Mouse (Mus musculus) embryonic fibroblast, embryonic 13.5 days (primary cell): ENCODE measurements around the gene Cntln. TPM values are rescaled to one million over a fixed set of nuclear protein-coding genes. Genes with fewer than 3 reads are reported as not detected.

Source experiments
- H3K27ac ChIP-seq: 2 replicates; pipeline ENCODE4 v1.5.1; 2012; ENCODE audit warnings: low read length, control low read depth, inconsistent platforms; ENCODE audit not compliant: insufficient read depth
- H3K4me1 ChIP-seq: 2 replicates; pipeline ENCODE4 v1.6.1; 2011; ENCODE audit warnings: low read length; ENCODE audit not compliant: control insufficient read depth, insufficient read depth
- H3K4me3 ChIP-seq: 2 replicates; pipeline ENCODE4 v1.5.1; 2011; ENCODE audit warnings: mild to moderate bottlenecking, control low read depth, low read length; ENCODE audit not compliant: insufficient read depth
- CTCF ChIP-seq: IDR thresholded peaks from 2 replicates; pipeline ENCODE4 v1.5.1; 2011; ENCODE audit warnings: mild to moderate bottlenecking, control low read depth, low read length, moderate library complexity, borderline replicate concordance; ENCODE audit not compliant: insufficient read depth
- POLR2A ChIP-seq: IDR thresholded peaks from 2 replicates; pipeline ENCODE4 v1.6.1; 2011; ENCODE audit warnings: low read depth, mild to moderate bottlenecking, control low read depth, low read length, moderate library complexity
- polyA plus RNA-seq: library from polyadenylated mRNA; stranded (reverse); fragments of >200 nt; gene quantifications from 2 replicates; pipeline ENCODE4 v1.2.4, GENCODE M21; 2011; ENCODE audit warnings: low read depth; ENCODE audit not compliant: missing spikeins, insufficient read length

Gene Cntln
- polyA plus RNA-seq, 1 experiment: 25.4 TPM

- Histone ChIP-seq H3K4me1 (no peaks in the 10 kb centered on the region), H3K4me3 (no peak overlapping the region), H3K27ac (no peak overlapping the region)
- TF ChIP-seq POLR2A (no peak), CTCF (no peak)
These were observed 50.3 kb downstream of the Cntln start for GRCm38 (mm10) chr4:84934342-84934929.

DNA sequence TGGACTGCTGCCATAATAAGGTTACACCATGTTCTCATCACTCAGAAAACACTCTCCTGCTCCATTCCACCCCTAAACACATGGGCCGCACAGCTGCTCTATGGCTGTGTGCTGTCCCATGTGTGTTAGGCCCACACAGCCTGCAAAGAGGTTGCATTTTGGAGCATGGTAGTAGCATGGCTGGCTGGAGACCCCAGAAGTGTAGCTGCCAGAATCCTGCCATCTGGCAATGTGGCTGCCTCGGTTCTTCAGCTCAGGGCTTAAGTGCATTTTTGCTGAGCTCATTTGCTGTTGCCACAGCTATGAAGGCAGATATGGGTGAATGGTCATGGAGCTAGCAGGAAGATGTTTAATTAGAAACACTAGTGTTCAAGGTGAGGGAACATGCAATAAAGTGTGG is 58.0 kb downstream of the Cntln start:
- no peak overlapping the region for H3K4me3 ChIP-seq
- TF ChIP-seq POLR2A (no peak), CTCF (no peak)
- H3K27ac ChIP-seq: no peak overlapping the region
- no peaks in the 10 kb centered on the region for H3K4me1 ChIP-seq

DNA sequence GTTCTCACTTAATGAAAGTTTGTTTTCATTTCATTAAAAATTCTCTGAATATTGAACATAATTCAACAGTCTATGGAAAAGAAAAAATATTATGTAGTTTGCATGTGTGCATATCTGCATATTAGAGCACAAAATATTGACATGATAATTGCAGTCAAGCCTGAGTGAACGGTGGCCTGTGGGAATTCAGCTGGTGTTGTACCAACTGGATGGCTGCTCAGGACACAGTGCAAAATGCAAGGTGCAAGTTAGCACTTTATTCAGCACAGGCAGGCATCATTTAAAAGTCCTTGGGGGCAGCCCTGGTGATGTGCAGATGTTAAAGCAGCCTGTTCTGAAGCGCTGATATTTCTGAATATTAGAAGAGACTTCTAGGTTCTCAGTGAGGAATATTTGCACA is 58.5 kb downstream of the Cntln start:
- no peak overlapping the region for H3K4me3 ChIP-seq
- TF ChIP-seq POLR2A (no peak), CTCF (no peak)
- H3K4me1 ChIP-seq: no peaks in the 10 kb centered on the region
- H3K27ac ChIP-seq: no peak overlapping the region

DNA sequence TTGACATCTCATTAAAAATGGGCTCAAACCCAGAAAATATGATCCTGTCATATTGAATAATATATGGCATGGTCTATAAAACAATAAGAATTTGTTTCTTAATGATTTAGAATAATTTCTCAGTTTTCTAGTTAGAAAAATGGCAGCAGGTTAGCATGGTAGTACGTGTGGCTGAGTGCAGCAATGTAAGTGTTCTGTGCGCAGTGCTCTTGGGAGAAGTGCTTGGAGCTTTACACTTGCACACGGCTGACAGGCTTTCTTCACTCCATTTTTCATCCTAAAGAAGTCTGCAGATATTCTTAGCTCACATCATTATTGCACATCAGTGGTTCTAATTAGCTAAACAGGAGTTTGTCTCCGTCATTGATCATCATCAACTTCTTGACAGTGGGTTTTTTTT is 60.0 kb downstream of the Cntln start:
- Histone ChIP-seq H3K27ac (no peak overlapping the region), H3K4me3 (no peak overlapping the region), H3K4me1 (no peaks in the 10 kb centered on the region)
- TF ChIP-seq CTCF: no peak
- no peak for TF ChIP-seq POLR2A

DNA sequence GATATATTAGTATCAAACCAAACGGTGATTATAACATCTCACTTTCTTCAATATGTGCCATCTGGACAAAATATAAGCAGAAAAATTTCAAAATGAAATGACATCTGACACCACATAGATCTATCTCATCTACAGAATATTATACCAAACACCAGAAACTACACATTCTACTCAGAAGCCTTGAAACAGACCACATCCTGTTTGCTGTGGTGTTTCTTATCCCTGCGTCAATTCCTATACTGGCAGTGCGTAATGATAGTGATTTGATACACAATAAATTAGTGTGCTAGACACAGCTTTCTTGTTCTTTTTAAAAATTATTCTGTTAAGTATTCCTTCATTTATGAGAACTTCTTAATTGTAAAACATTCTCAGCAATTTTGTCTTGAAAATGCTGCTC is 62.3 kb downstream of the Cntln start:
- no peak overlapping the region for H3K27ac ChIP-seq
- H3K4me1 ChIP-seq: no peaks in the 10 kb centered on the region
- TF ChIP-seq POLR2A (no peak), CTCF (no peak)
- no peak overlapping the region for H3K4me3 ChIP-seq

DNA sequence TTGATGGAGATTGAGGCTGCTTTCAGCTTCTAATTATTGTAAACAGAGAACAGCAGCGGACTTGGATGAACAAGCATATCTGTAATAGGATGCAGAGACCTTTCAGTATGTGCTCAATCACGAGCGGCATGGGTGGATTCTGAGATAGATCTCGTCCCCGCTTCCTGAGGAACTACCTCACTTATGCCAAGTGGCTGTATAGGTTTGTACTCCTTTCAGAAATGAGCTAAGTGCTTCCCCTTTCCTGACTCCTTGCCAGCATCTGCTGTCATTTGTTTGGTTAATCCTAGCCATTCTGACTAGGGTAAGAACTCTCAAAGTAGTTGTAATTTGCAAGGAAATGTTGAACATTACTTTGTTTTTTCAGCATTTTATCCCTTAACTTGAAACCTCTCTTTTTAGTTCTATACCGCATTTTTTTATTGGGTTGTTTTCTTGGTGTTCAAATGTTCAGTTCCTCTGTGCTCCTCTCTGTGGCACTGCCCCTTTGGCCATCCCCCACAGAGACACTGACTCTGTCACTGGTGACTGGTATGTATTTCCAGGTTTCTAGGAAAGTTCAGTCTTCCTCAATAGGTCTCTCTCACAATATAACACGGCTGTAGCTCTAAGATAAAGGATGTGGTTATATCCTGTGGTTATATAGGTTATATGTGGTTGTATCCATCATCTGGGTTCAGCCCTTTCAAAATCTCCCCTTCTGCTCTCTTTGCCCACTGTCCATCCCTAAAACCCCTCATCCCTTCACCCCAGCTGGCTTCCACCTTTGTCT is 93.0 kb downstream of the Cntln start:
- H3K4me3 ChIP-seq: no peak overlapping the region
- H3K27ac ChIP-seq: no peak overlapping the region
- H3K4me1 ChIP-seq: no peaks in the 10 kb centered on the region
- no peak for TF ChIP-seq CTCF
- no peak for TF ChIP-seq POLR2A

DNA sequence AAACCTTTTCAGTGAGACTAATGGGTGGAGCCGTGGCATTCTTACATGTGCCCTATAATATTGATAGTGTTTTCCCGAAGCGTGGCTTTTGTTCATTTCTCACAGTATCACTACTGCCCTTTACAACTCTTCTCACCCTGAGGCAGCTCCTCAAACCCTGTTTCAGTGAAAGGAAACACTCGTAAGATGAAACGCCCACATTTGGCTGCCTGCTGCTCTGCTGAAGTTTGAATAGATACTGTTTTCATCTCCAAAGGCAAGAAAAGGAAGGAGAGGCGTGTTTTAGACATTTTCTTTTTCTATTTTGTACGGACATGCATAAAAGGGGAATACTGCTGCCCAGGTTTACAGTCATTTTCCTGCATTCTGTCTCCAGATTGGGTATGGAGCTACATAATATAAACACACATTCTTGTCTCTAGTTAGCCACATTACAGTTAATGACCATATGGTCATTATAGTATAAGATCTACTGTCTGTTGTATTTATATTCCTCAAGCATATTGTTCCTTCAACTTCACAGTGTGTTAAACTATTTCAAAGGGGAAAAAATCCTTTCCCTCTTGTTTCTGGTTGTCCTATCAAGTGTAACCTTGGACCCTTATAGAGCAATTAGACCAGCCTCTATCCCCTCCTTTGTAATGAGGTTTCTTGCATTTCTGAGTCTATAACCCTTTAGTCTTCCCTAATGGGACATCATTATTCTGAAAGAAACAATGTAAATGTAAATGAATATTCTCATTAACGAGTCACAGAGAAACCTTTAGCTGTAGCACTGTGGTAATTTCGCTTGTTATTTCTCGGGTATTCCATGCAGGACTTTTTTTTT is 111.6 kb downstream of the Cntln start:
- Histone ChIP-seq H3K27ac (no peak overlapping the region), H3K4me1 (no peaks in the 10 kb centered on the region), H3K4me3 (no peak overlapping the region)
- TF ChIP-seq CTCF (no peak), POLR2A (no peak)

DNA sequence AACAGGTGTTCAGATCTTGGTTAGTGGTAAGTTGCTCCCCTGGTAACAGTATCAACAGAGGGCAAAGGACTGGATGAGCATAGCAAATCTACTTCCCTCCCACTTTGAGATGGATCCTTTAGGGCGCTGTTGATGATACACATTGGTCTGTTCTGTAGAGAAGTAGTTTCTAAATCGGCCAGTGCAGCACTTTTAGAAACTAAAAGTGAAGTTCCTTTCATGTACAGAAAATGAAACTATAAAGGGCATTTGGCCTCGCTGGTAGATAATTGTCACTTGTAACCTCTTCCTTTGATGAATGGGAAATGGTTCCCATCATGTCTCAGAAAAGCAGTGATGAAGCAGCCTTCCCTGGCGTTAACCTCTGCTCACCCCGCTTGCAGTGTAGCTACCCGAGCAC is 121.5 kb downstream of the Cntln start:
- TF ChIP-seq CTCF: no peak
- no peak for TF ChIP-seq POLR2A
- H3K4me3 ChIP-seq: no peak overlapping the region
- H3K4me1 ChIP-seq: no peaks in the 10 kb centered on the region
- no peak overlapping the region for H3K27ac ChIP-seq

DNA sequence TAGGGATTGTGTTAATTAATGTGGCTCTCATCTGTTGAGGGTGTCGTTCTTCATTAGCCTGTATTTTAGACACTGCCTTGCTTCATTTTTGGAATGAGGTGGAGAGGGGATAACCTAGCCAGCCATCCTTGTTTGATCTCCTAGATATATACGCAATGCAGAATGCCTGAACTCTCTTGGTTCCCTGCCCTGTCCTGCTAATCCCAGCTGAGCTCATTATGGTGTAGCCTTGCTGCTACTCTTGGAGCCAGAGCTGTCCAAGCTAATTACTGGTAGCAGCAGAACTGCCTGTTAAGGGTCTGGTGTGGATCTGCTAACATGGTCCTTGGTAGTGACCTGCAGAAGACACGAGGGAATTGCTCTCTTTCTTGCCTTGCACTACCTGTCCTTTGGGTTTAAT is 122.7 kb downstream of the Cntln start:
- H3K4me1 ChIP-seq: no peaks in the 10 kb centered on the region
- H3K27ac ChIP-seq: no peak overlapping the region
- TF ChIP-seq POLR2A: no peak
- no peak for TF ChIP-seq CTCF
- no peak overlapping the region for H3K4me3 ChIP-seq

GRCm38 (mm10) chr4:85010846-85011245 is 126.7 kb downstream of the Cntln start:
- H3K4me1 ChIP-seq: no peaks in the 10 kb centered on the region
- TF ChIP-seq CTCF (no peak), POLR2A (no peak)
- H3K27ac ChIP-seq: no peak overlapping the region
- no peak overlapping the region for H3K4me3 ChIP-seq
